Mouse (Mus musculus): ENCODE measurements at regions not wholly inside any gene's neighbourhood (a gene's known extent, or its start where the extent isn't known, plus 50 kb on each side); places are given as distances from the start of the nearest gene placed in this dataset.

DNA sequence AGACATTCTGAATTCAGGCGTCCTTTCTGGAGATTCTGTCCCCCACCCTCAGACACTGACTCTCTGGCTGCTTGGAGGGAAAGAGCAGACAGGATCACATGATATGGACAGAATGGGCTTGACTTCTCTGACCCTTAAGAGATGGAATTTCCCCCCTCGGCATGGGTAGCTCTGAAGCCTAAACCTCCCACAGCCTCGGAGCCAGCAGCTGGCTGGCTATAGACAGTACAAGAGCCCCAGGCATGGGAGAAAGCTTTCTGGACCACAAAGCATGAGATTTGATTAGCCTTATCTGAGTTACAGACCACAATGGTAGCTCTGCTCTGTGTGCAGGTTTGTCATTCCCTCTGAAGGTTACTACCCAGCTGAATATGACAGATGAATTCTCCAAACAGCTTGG, 156.1 kb upstream of the Sstr4 start:
- ChIA-PET POLR2A (no interaction called here), CTCF (no interaction called here)

GRCm38 (mm10) chr2:148242242-148242641, 152.9 kb upstream of the Sstr4 start:
- POLR2A ChIA-PET = no interaction called here
- CTCF ChIA-PET = interaction anchor here in 1 of 4 experiments (0.6 kb wide), 1 partner anchor 336 kb away, joined by 3 read pairs; no protein-coding TSS in a partner anchor

- POLR2A ChIA-PET = no interaction called here
- CTCF ChIA-PET = no interaction called here
Measured at GRCm38 (mm10) chr2:148245575-148245974, 149.6 kb upstream of the Sstr4 start.

DNA sequence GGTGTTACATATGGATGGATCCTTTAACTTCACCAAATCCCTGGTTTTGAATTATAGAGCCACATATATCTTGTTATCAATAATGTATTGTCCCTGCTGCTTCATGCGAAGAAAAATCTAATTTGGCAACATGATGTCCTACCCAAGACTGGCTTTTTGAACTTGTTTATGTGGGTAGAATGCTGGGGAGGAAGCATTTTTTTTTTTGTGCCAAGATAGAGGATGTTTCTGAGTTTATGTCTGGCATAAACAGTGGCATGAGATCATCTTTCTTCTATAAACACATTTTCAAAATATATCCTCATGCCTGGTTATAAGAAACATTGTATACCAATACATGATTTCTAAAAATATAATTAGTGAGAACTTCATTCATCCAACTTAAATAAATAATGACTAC, 144.2 kb upstream of the Sstr4 start:
- ChIA-PET CTCF (no interaction called here), POLR2A (no interaction called here)

GRCm38 (mm10) chr2:148255662-148256061, 139.5 kb upstream of the Sstr4 start:
- ChIA-PET CTCF (no interaction called here), POLR2A (no interaction called here)

DNA sequence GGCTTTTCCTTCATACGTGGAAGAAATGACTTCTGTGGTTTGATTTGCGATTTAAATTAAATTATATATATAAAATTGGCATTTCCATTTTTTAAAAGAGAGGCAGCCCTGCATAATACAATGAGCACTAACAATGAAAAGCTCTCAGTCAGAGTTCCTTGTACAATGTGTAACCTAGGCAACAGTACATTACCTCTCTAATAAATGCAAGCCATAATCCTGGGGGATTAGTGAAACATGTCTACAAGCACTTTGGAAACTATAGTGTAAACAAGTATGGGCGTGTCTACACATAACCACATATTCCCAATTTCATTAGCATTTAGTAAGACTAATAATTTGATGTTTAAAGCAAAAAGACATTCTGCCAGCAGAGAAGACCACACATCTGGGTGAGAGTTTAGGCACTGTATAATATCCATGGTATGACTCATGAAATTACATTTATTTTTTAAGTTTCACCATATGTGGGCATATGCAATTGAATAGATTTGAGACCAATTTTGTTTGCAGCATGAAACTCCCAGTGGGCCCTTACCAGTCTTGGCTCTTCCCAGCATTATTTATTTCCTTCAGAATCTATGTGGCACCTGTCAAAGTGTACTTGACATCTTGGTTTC, 130.9 kb upstream of the Sstr4 start:
- ChIA-PET CTCF (no interaction called here), POLR2A (no interaction called here)

DNA sequence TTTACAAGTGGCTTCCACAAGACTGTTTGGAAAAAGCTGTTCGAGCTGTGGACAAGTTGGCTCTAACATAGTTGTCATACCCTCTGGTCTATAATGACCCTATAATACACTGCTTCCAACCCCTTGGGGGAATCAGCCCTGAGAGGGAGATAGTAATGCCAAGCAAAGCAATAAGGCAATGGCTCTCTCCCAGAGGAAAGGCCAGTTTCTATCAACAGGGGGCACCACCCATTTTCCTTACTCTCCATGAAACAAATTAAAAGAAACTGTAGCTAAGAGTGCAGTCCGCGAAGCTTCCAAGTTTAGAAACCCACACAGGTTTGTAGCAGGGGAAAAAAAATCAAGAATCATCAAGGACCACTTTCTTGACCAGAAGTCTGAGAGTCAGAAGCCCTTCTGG, 115.9 kb upstream of the Sstr4 start:
- POLR2A ChIA-PET = no interaction called here
- CTCF ChIA-PET = no interaction called here

- CTCF ChIA-PET = no interaction called here
- POLR2A ChIA-PET = no interaction called here
Measured at GRCm38 (mm10) chr2:148290326-148290725, 104.8 kb upstream of the Sstr4 start.

DNA sequence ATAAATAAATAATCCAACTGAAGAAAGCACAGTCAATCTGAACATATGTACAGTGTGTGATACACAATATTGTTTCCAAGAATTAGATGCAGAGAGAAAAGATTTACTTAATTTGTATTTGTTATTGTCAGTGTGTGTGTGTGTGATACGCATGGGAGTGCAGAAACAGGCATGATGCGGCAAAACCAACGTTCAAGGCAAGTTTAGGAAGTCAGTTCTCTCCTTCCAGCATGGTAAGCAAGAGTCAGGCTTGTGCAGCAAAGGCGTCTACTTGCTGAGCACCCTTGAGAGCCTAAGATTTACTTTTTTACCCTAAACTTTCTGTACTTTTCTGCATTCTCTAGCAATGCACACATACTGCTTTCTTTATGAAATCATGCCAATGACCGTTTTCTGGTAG, 102.7 kb upstream of the Sstr4 start:
- ChIA-PET POLR2A (no interaction called here), CTCF (no interaction called here)

GRCm38 (mm10) chr2:148292895-148293294, 102.2 kb upstream of the Sstr4 start:
- POLR2A ChIA-PET = no interaction called here
- CTCF ChIA-PET = no interaction called here

- ChIA-PET CTCF (interaction anchor here in 1 of 4 experiments (0.5 kb wide), 1 partner anchor 352 kb away, joined by 4 read pairs; no protein-coding TSS in a partner anchor), POLR2A (interaction anchor here in 1 of 4 experiments (1.0 kb wide), 1 partner anchor 907 kb away, joined by 3 read pairs; no protein-coding TSS in a partner anchor)
Measured at GRCm38 (mm10) chr2:148300879-148301278, 94.3 kb upstream of the Sstr4 start.

DNA sequence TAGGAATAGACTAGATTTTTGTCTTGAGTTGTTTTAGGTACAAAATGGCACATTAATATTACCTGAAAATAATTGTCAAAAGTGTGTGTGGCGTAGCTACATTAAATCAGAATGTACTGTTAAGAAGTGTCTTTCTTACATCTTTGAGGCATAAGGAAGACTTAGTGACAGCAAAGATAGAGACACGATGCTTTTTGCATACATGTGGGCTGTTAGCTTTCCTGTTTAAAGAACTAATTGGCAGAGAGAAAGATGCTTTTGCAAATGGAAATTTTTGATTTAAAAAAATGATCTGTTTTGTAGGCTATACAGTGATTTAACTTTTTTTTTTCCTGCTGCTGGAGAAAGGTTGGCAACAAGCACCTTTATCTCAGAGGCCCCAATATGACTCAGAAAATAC, 82.9 kb upstream of the Sstr4 start:
- ChIA-PET CTCF (no interaction called here), POLR2A (no interaction called here)

GRCm38 (mm10) chr2:148320896-148321295, 74.2 kb upstream of the Sstr4 start:
- ChIA-PET CTCF (no interaction called here), POLR2A (interaction anchor here in 1 of 4 experiments (0.5 to 0.6 kb wide), 2 partner anchors 14 to 489 kb away, joined by 3 read pairs; no protein-coding TSS in a partner anchor)

DNA sequence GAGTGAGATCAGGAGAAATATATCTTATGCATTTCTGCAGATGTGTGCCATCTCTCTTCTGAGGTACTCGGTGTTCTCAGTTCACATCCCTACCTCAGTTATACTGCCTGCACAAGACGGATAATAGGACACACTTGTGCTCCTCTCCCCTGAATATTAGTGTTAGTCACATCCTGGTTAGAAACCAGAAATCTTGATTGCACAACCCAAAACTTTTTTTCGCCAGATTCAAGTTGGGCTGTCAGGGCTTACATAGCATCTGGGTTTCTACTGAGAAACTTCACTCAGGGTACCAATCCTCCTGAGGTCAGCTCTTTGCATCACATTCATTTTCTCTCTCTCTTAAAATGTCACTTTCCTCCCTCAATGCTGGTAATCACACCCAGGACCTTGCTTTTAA, 69.8 kb upstream of the Sstr4 start:
- CTCF ChIA-PET = no interaction called here
- POLR2A ChIA-PET = no interaction called here

- POLR2A ChIA-PET = no interaction called here
- CTCF ChIA-PET = interaction anchor here in 1 of 4 experiments (0.5 kb wide), 1 partner anchor 49 kb away, joined by 3 read pairs; no protein-coding TSS in a partner anchor
Measured at GRCm38 (mm10) chr2:148325854-148326387, 69.2 kb upstream of the Sstr4 start.

- CTCF ChIA-PET = interaction anchor here in 1 of 4 experiments (0.5 kb wide), 1 partner anchor 49 kb away, joined by 3 read pairs; no protein-coding TSS in a partner anchor
- POLR2A ChIA-PET = no interaction called here
Measured at GRCm38 (mm10) chr2:148326414-148326813, 68.7 kb upstream of the Sstr4 start.

DNA sequence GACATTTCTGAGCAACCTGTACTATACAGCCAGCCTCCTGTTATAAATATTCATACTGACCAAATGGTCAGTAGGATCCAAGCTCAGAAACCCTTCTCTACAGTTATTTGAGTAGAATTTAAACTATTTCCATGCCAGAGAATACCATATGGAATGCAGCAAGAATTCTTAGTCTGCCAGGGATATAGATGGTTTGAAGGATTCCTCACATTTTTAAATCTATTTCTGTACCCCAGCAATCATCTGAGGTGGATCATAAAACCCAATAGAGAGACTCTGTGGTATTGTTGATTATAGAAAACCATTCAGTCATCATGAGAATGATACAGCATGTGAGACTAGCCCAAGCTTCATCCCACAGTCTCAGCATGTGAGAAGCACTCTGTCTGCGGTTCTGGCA, 67.6 kb upstream of the Sstr4 start:
- CTCF ChIA-PET = no interaction called here
- POLR2A ChIA-PET = interaction anchor here in 1 of 4 experiments (1.6 kb wide), 1 partner anchor 35 kb away, joined by 3 read pairs; no protein-coding TSS in a partner anchor

DNA sequence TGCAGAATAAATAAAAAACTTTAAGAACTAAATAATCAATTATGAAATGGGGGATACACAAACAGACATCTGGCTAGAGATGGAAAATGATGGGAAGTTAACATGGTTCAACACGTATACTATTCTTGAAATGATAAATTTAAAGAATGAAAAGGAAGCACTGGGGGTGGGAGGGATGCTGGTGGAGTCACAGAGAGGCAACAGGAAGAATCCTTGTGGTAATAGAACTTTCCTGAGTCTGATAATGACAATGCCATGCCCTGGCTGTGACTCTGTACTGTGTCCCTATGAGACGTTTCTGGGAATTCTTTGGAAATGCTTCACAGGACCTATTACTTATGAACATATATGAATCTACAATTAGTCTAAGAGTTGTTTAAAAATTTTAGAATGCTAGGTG, 64.8 kb upstream of the Sstr4 start:
- ChIA-PET POLR2A (no interaction called here), CTCF (no interaction called here)

GRCm38 (mm10) chr2:148334555-148334954, 60.6 kb upstream of the Sstr4 start:
- ChIA-PET POLR2A (no interaction called here), CTCF (no interaction called here)

- ChIA-PET POLR2A (no interaction called here), CTCF (no interaction called here)
Measured at GRCm38 (mm10) chr2:148336626-148337025, 58.5 kb upstream of the Sstr4 start.

DNA sequence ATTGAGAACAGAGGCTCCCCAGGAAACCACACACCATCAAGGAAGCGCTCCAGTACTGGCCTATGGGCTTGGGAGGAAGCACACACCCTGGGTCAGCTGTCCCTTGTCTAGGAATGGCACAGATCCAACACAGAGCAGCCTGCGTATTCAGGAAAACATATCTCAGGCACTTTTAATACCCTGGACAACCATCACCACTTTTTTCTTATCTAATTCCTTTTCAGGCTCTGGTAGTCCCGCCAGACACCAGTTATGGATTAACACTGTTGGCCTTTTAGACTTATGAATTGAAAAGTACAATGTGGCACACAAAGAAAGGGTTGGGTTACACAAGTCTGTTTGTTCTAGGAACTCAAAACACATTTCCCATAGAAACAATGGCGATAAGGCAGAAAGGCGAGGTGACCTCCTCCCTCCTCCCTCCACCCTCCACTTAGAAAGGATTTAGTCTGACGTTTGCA, 56.8 kb upstream of the Sstr4 start:
- ChIA-PET POLR2A (no interaction called here), CTCF (no interaction called here)

- POLR2A ChIA-PET = no interaction called here
- CTCF ChIA-PET = no interaction called here
Measured at GRCm38 (mm10) chr2:148338894-148339293, 56.2 kb upstream of the Sstr4 start.
